Mouse (Mus musculus): Measurements from ENCODE around the gene Csnk2a1. TPM values are rescaled to one million over a fixed set of nuclear protein-coding genes. Genes with fewer than 3 reads are reported as not detected.

The Csnk2a1 gene
- total and polyA plus RNA-seq, 2 experiments from 2014 or later: 112 to 219 TPM

GRCm38 (mm10) chr2:152302862-152303261 lies 76.2 kb downstream of the Csnk2a1 start:
- WGBS: 94% methylated on average over 2 of the region's 2 CpGs
- H3K9ac ChIP-seq: no peak overlapping the region
- DNase-seq (no peak), ATAC-seq (no peak)
- no peak overlapping the region for H3K4me2 ChIP-seq (ENCODE audit: low read depth)
- no peaks in the 10 kb centered on the region for H3K27me3 ChIP-seq (ENCODE audit: insufficient read depth, low read length)
- no peak for TF ChIP-seq CTCF (IDR thresholded peaks at IDR 0.05; ENCODE audit: low read depth)
- no peak overlapping the region for H3K4me3 ChIP-seq (ENCODE audit: low read depth, low read length)
- H3K4me1 ChIP-seq (ENCODE audit: insufficient read depth): no peaks in the 10 kb centered on the region
- peaks cover 49% of the 10 kb centered on the region for H3K36me3 ChIP-seq (ENCODE audit: insufficient read depth)
- H3K9me3 ChIP-seq (ENCODE audit: low read length): no peaks in the 10 kb centered on the region
- no peak overlapping the region for H3K27ac ChIP-seq (ENCODE audit: low read depth, low read length)

GRCm38 (mm10) chr2:152303781-152304180 lies 77.1 kb downstream of the Csnk2a1 start:
- Histone ChIP-seq H3K4me1 (ENCODE audit: insufficient read depth) (no peaks in the 10 kb centered on the region), H3K27ac (ENCODE audit: low read depth, low read length) (no peak overlapping the region), H3K36me3 (ENCODE audit: insufficient read depth) (peaks cover 58% of the 10 kb centered on the region), H3K9ac (no peak overlapping the region), H3K4me3 (ENCODE audit: low read depth, low read length) (no peak overlapping the region), H3K9me3 (ENCODE audit: low read length) (no peaks in the 10 kb centered on the region), H3K27me3 (ENCODE audit: insufficient read depth, low read length) (no peaks in the 10 kb centered on the region), H3K4me2 (ENCODE audit: low read depth) (no peak overlapping the region)
- no peak for DNase-seq
- no peak for TF ChIP-seq CTCF (IDR thresholded peaks at IDR 0.05; ENCODE audit: low read depth)
- WGBS: 81% methylated on average over 5 of the region's 5 CpGs
- no peak for ATAC-seq

- no peak overlapping the region for H3K4me2 ChIP-seq (ENCODE audit: low read depth)
- H3K36me3 ChIP-seq (ENCODE audit: insufficient read depth): peaks cover 74% of the 10 kb centered on the region
Measured at GRCm38 (mm10) chr2:152305480-152305879, 78.8 kb downstream of the Csnk2a1 start.

GRCm38 (mm10) chr2:152307186-152307585 lies 80.5 kb downstream of the Csnk2a1 start:
- Histone ChIP-seq H3K27ac (ENCODE audit: low read depth, low read length) (no peak overlapping the region), H3K4me2 (ENCODE audit: low read depth) (no peak overlapping the region), H3K9ac (no peak overlapping the region), H3K36me3 (ENCODE audit: insufficient read depth) (peaks cover 89% of the 10 kb centered on the region), H3K9me3 (ENCODE audit: low read length) (no peaks in the 10 kb centered on the region), H3K4me3 (ENCODE audit: low read depth, low read length) (no peak overlapping the region), H3K27me3 (ENCODE audit: insufficient read depth, low read length) (no peaks in the 10 kb centered on the region), H3K4me1 (ENCODE audit: insufficient read depth) (no peaks in the 10 kb centered on the region)
- no peak for ATAC-seq
- 93% methylated on average over 3 of the region's 3 CpGs for WGBS
- DNase-seq: no peak
- no peak for TF ChIP-seq CTCF (IDR thresholded peaks at IDR 0.05; ENCODE audit: low read depth)

More at GRCm38 (mm10) chr2:152305480-152305879, 78.8 kb downstream of the Csnk2a1 start:
- no peaks in the 10 kb centered on the region for H3K27me3 ChIP-seq (ENCODE audit: insufficient read depth, low read length)
- no peak for TF ChIP-seq CTCF (IDR thresholded peaks at IDR 0.05; ENCODE audit: low read depth)
- DNase-seq: no peak
- no peaks in the 10 kb centered on the region for H3K9me3 ChIP-seq (ENCODE audit: low read length)
- H3K9ac ChIP-seq: no peak overlapping the region
- WGBS: 98% methylated on average over 6 of the region's 6 CpGs
- no peak overlapping the region for H3K27ac ChIP-seq (ENCODE audit: low read depth, low read length)
- H3K4me3 ChIP-seq (ENCODE audit: low read depth, low read length): no peak overlapping the region
- no peaks in the 10 kb centered on the region for H3K4me1 ChIP-seq (ENCODE audit: insufficient read depth)
- ATAC-seq: no peak

GRCm38 (mm10) chr2:152312996-152313395 lies 86.4 kb downstream of the Csnk2a1 start:
- Histone ChIP-seq H3K9ac (no peak overlapping the region), H3K4me2 (ENCODE audit: low read depth) (no peak overlapping the region), H3K27ac (ENCODE audit: low read depth, low read length) (no peak overlapping the region), H3K27me3 (ENCODE audit: insufficient read depth, low read length) (no peaks in the 10 kb centered on the region), H3K36me3 (ENCODE audit: insufficient read depth) (peaks cover 91% of the 10 kb centered on the region), H3K4me3 (ENCODE audit: low read depth, low read length) (no peak overlapping the region), H3K4me1 (ENCODE audit: insufficient read depth) (no peaks in the 10 kb centered on the region), H3K9me3 (ENCODE audit: low read length) (no peaks in the 10 kb centered on the region)
- ATAC-seq: no peak
- DNase-seq: no peak
- WGBS: 68% methylated on average over 7 of the region's 7 CpGs
- no peak for TF ChIP-seq CTCF (IDR thresholded peaks at IDR 0.05; ENCODE audit: low read depth)

GRCm38 (mm10) chr2:152313926-152314325 lies 87.3 kb downstream of the Csnk2a1 start:
- no peaks in the 10 kb centered on the region for H3K27me3 ChIP-seq (ENCODE audit: insufficient read depth, low read length)
- H3K4me3 ChIP-seq (ENCODE audit: low read depth, low read length): no peak overlapping the region
- peaks cover 91% of the 10 kb centered on the region for H3K36me3 ChIP-seq (ENCODE audit: insufficient read depth)
- DNase-seq (no peak), ATAC-seq (no peak)
- H3K27ac ChIP-seq (ENCODE audit: low read depth, low read length): no peak overlapping the region
- no peaks in the 10 kb centered on the region for H3K4me1 ChIP-seq (ENCODE audit: insufficient read depth)
- TF ChIP-seq CTCF (IDR thresholded peaks at IDR 0.05; ENCODE audit: low read depth): no peak
- H3K4me2 ChIP-seq (ENCODE audit: low read depth): no peak overlapping the region
- 89% methylated on average over 6 of the region's 6 CpGs for WGBS
- H3K9ac ChIP-seq: no peak overlapping the region
- no peaks in the 10 kb centered on the region for H3K9me3 ChIP-seq (ENCODE audit: low read length)

- H3K4me2 ChIP-seq (ENCODE audit: low read depth): no peak overlapping the region
- peaks cover 72% of the 10 kb centered on the region for H3K36me3 ChIP-seq (ENCODE audit: insufficient read depth)
Measured at GRCm38 (mm10) chr2:152317054-152317453, 90.4 kb downstream of the Csnk2a1 start.

More at GRCm38 (mm10) chr2:152317054-152317453, 90.4 kb downstream of the Csnk2a1 start:
- H3K27me3 ChIP-seq (ENCODE audit: insufficient read depth, low read length): no peaks in the 10 kb centered on the region
- no peaks in the 10 kb centered on the region for H3K4me1 ChIP-seq (ENCODE audit: insufficient read depth)
- no peak overlapping the region for H3K4me3 ChIP-seq (ENCODE audit: low read depth, low read length)
- H3K9ac ChIP-seq: no peak overlapping the region
- no peaks in the 10 kb centered on the region for H3K9me3 ChIP-seq (ENCODE audit: low read length)
- 82% methylated on average over 6 of the region's 6 CpGs for WGBS
- DNase-seq: no peak
- ATAC-seq: no peak
- no peak overlapping the region for H3K27ac ChIP-seq (ENCODE audit: low read depth, low read length)
- no peak for TF ChIP-seq CTCF (IDR thresholded peaks at IDR 0.05; ENCODE audit: low read depth)
